Mouse (Mus musculus) urinary bladder, adult 2 months (tissue): Measurements from ENCODE around the gene Lpar1. TPM values are rescaled to one million over a fixed set of nuclear protein-coding genes. Genes with fewer than 3 reads are reported as not detected.
"Not testable (repeated sequence)": the region's sequence is repeated elsewhere in the genome, so short reads cannot be mapped to it uniquely, and the experiment has no call there.

Experiments used
- DNase-seq: peaks from one replicate; pipeline ENCODE4 v3.0.0; 2022; ENCODE audit warnings: low spot score
- polyA plus RNA-seq: library from polyadenylated mRNA; depleted of rRNA; stranded (reverse); fragments of >200 nt; gene quantifications from 2 replicates; pipeline ENCODE4 v1.2.3, GENCODE M21; 2012

The Lpar1 gene
- polyA plus RNA-seq, 1 experiment, result 53.4 TPM

DNA sequence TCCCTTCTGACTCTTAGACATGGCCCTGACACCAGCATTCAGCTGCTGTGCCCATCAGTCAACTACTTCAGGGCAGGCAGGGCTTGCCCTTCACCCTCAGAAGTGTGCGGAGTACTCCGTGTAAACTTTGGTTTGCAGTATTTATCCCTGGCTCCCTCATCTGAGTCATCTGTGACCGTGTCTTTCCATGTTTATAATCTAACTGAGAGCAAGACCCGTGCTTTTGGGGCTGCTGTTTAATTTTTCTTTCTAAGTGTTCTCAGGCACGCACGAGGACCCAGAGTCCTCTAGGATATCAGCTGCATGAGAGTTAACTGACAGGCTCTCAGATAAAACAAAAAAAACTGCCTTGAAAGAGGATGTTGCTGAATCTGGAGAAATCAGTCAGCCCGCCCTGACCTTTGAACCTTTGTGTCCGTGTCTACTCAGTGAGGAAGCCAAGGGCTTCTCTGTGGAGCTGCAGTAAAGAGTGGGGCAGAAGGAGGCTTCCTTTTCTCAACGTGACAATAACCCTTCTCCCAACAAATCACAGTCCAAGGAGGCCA, 7.7 kb downstream of the Lpar1 start:
- DNase-seq, result no peak

DNA sequence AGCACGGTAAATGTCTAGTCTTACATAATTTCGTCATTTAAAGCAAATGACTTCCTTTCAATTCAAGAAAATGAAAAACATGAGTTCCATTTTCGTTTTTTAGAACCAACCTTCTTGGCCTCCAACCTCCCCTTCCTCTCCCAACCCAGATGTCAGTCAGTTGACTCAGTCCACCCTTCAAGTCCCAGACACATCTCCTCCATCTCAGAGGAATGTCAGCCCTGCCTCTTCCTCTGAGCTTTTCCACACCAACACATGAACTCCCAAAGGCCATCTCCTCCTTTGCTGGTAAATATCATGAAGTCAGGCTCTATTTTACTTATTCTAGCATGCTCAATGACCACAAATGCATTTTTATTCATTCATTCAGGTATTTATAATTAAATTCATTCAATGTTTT, 10.5 kb downstream of the Lpar1 start:
- no peak for DNase-seq

GRCm38 (mm10) chr4:58542656-58543055, 11.0 kb downstream of the Lpar1 start:
- DNase-seq, result not testable (repeated sequence)

DNA sequence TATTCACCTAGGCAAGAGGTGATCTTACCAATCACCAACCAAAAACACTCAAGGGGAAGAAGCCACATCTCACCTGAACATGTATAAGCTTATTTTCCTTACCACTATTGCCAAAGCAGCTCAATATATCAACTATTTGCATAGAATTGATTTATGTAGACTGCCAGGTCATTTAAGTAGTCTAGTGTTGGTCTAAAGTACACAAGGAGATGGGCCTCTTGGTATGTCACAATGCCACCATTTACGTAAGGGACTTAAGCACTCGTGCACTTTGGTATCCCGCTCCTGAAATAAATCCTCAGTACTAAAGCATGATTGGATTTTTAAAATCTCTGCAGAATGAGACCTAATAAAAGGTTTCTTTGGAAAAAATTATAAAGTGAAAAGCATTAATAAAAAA, 12.9 kb downstream of the Lpar1 start:
- no peak for DNase-seq

DNA sequence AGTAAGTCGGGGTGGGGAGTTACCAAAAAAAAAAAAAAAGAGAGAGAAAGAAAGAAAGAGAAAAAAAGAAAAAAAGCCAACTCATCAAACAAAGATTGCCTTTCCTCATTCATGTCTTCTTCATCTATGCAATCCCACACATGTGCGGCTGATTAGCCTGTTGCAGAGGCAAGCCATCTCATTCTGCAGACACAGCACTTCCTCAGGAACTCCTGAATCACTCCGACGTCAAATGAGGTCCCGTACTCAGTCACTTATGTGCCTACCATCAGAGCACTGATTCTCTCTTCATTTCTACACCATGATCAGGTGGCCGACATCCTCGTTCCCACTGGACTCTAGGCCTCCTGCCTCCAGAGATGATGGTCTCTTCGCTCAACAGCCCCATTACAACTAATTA, 13.3 kb downstream of the Lpar1 start:
- DNase-seq, result no peak

GRCm38 (mm10) chr4:58538696-58539095, 15.0 kb downstream of the Lpar1 start:
- no peak for DNase-seq

GRCm38 (mm10) chr4:58535754-58536153, 17.9 kb downstream of the Lpar1 start:
- no peak for DNase-seq

DNA sequence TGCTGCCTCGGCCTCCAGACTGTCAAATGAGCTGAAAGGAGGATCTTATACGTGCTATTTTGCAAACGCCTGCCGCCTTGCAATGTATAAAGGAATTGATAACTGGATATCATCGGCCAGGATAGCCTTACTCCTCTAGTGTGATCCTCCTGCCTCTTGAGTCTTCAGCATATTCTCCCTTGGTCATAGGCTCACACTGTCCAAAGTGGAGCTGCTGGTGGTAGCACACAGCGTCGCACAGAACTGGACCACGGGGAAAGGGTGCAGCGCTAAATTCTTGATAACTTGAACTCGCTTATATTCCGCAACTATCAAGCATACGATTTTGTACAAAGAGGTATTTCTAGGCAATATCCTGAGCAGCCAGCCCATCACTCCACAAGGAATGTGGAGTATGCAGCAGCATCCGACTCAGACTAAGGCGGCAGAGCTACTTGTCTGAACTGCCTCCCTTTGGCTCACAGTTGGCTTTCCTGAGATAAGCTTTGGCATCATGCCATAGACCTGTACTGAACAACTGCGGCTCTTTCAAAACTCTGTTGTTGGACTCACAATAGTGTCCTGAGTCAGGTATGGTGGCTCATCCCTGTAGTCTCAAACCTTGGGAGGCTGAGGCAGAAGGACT, 18.9 kb downstream of the Lpar1 start:
- DNase-seq, result no peak

DNA sequence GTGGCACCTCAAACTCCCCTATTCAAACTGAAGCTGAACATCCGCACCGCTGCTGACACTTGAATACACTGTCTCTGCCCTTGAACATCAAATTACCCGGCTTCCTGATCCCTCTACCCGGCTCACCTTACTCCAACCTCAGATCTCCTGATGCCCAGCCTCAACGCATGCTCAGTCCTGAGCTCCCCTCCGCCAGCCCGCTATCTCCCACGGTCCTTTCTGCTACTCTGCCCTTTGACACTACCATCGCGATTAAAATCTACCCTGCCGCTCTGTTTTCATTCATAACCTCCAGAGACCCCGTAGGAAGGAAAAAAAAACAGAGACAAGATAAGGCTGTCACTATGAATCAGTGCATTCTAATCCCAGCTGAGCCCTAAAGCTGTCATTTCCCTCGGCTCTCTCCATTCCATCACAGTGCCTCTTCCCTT, 19.5 kb downstream of the Lpar1 start:
- no peak for DNase-seq

GRCm38 (mm10) chr4:58533519-58533918, 20.2 kb downstream of the Lpar1 start:
- DNase-seq, result no peak

DNA sequence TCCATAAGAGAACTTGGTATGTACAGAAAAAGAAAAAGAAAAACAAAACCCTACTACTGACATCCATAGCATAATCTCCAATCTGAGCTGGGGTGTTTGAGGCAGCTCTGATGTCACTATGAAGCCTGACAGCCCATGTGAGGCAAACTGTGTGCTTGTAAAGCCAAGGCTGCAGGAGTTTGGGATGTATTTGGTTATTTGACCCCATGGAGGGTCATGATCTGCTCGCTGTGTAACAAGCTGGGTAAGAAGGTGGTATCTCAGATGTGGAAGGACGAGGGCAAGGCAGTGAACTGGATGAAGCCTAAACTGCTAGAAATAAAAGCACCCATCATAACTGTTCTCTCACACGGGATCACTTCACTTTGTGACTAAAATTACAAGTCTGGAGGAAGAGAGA, 21.4 kb downstream of the Lpar1 start:
- no peak for DNase-seq

- DNase-seq, result no peak
Measured at GRCm38 (mm10) chr4:58530706-58531105, 23.0 kb downstream of the Lpar1 start.

- DNase-seq, result no peak
Measured at GRCm38 (mm10) chr4:58530279-58530678, 23.4 kb downstream of the Lpar1 start.

DNA sequence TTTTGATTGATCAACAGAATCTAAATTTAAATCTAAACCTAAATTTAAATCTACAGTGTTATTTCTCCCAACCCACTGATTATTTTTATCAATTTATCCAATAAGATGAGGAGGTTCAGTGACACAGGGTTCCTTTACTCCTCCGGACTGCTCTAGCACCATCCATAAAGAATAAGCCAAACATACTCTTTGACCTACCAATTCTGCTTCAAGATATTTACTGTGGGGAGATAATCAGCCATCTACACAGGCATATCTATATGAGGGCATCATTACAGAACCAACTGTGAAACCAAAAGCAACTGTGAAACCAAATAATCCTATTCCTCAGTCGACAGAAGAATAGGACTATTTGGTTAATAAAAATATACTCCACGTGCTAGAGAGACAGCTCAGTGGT, 25.8 kb downstream of the Lpar1 start:
- DNase-seq, result no peak

DNA sequence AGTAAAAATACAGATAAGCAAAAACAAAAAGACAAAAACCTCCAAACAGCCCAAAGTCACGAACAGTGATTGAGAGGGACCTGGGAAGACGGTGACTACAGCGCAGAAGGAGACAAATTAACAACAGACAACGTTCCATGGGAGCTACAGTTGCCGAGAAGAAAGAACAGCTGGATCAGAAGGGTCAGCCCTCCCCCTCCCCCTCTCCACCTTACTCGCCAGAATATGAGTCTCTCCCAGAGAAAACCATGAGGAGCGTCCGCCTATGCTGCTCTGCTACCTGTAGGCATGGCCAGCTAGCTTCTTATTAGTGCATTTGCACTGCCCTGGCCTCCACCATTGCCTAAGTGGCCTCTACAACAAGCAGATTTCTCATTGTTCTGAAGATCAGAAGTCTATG, 32.6 kb downstream of the Lpar1 start:
- DNase-seq, result no peak

- DNase-seq, result no peak
Measured at GRCm38 (mm10) chr4:58520531-58520930, 33.2 kb downstream of the Lpar1 start.

DNA sequence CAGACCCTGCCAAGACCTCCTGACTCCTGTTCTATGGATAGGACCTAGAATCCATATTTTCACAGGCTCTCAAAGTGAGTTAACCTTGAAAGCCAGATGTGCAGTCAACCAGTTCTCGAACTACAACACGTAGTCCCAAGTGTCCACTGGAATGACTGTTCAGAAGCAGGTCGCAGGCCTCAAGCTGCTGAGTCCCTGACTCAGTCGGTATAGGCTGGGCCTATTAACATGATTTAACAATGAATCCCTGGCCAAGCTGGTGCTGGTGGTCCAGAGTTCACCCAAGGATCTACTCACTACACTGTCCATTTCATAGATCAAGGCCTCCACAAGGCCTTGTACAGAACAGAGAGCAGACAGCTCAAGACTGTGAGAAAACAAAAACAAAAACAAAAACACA, 33.8 kb downstream of the Lpar1 start:
- no peak for DNase-seq

- DNase-seq, result no peak
Measured at GRCm38 (mm10) chr4:58518215-58518988, 35.3 kb downstream of the Lpar1 start.

GRCm38 (mm10) chr4:58516810-58517209, 36.9 kb downstream of the Lpar1 start:
- DNase-seq, result no peak

DNA sequence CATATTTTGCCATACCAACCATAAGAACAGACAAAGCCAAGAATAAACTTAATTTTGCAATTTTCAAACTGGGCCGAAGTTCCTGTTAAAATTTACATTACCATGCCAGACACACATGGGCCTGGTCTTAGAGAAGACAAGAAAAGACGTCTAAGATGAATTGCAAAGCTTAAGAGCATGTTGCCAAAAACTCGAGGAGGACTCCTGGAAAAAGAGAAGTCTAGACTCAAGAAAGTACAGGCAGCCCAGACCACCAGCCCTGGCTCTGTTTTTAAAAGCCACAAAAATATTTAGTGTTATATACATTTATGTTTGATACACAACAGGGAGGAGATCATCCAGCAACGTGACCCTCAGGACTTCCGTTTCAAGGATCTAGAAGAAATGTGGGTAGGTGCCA, 37.5 kb downstream of the Lpar1 start:
- no peak for DNase-seq

- DNase-seq, result no peak
Measured at GRCm38 (mm10) chr4:58511554-58511953, 42.1 kb downstream of the Lpar1 start.

DNA sequence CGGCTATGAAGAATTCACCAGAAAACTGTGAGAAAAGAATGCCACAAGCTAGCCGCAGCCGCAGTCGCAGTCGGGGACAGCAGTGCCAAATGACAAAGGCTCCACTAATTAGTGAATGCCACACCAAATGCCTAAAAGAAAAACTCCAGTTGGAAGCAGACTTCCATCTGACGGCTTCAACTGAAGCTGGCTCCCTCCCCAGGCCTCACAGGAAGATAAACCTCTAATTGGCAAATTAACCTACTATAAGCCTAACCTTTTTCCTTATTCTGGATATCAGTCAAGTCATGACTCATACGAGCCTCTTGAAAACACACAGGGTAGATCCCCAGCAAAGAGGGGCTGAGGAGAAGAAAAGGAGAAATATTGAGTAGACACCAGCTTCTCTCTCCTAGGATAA, 44.9 kb downstream of the Lpar1 start:
- DNase-seq, result no peak

DNA sequence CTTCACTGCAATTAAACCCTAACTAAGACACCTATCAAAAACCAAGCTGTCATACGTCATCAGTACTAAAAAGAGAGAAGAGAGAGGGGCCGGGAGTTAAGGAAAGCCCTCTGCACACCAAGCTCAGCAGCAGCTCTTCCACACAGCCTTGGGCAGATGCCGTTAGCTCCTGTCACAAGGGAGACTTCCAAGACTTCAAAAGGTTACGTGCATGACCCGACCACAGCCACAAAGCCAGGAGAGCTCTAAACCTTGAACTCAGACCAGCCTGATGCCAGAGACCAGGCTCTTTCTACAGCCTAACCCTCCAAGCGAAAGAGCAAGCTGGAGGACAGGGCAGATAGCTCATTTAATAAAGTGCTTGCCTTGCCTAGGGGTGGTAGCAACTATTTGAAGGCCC, 46.2 kb downstream of the Lpar1 start:
- DNase-seq, result no peak
